Mouse (Mus musculus): ENCODE data around the gene Id2. TPM values are rescaled to one million over a fixed set of nuclear protein-coding genes. Genes with fewer than 3 reads are reported as not detected.

Gene Id2
- polyA plus RNA-seq, 1 experiment from 2014 or later, result 371 TPM

Other genes with a start within 250 kb of the Id2 start
- 171 and 197 TPM in 2 replicates for gene Kidins220, start 122.2 kb downstream of the Id2 start, polyA plus RNA-seq (2014; fragmentation: Nextera tagmentation; extraction: Ambion mirVana)

Data from neural tube, embryonic 14.5 days (tissue).